Mouse (Mus musculus): ENCODE results near the gene Krtcap3. TPM values are rescaled to one million over a fixed set of nuclear protein-coding genes. Genes with fewer than 3 reads are reported as not detected.
A peak's percentile ranks its signal among the peaks of the same experiment; 100 is the strongest.

The Krtcap3 gene
- polyA plus RNA-seq, 1 experiment from 2014 or later: 3.4 TPM

DNA sequence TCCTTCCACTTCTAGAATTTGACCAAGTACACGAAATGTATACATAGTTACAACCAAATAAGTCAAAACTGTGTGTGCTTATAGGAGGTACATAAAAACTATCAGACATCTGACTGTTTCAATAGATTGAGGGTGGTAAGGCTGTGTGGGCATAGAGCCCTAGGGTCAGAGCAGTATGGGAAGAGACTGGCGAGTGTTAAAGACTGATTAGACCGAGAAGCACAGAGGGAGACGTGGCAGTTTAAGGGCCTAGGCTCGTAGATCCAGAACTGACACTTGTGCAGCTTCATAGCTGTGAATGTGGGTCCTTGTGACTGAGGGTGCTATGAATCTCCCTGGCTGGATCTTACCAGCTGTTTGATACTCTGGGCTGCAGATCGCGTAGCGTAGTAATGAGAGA, 3.4 kb downstream of the Krtcap3 start:
- peaks cover 91% of the 10 kb centered on the region for H3K36me3 ChIP-seq
- no peaks in the 10 kb centered on the region for H3K27me3 ChIP-seq
- 89% methylated on average over 8 of the region's 8 CpGs for WGBS
- no peak overlapping the region for H3K4me2 ChIP-seq (replicated peaks)
- ATAC-seq: no peak
- peaks cover 9% of the 10 kb centered on the region for H3K4me1 ChIP-seq (replicated peaks)
- H3K27ac ChIP-seq: no peak overlapping the region
- no peak overlapping the region for H3K9ac ChIP-seq (replicated peaks)
- H3K4me3 ChIP-seq (replicated peaks): no peak overlapping the region
- H3K9me3 ChIP-seq: no peaks in the 10 kb centered on the region

DNA sequence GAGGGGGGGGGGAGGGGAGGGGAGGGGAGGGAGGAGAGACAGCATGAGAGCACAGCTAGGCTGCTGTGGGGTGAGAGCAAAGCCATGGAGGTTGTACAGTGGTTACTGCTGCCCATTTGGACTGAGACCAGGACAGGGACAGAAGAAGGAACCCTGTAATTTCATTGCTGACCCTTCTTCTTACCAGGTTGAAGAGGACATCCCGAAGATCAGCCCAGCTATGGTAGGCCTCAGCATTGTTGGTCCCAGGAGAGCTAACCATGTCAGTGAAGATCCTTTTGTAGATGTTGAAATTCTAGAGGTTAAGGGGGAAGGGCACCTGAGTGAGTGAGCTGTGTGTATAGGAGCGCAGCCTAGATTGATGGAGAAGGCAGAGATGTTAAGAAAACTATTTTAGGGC, 3.9 kb downstream of the Krtcap3 start:
- 95% methylated on average over 2 of the region's 2 CpGs for WGBS
- Histone ChIP-seq H3K9me3 (no peaks in the 10 kb centered on the region), H3K4me3 (replicated peaks) (no peak overlapping the region), H3K36me3 (peaks cover 91% of the 10 kb centered on the region), H3K27ac (no peak overlapping the region), H3K4me1 (replicated peaks) (peaks cover 9% of the 10 kb centered on the region), H3K9ac (replicated peaks) (no peak overlapping the region), H3K4me2 (replicated peaks) (no peak overlapping the region), H3K27me3 (no peaks in the 10 kb centered on the region)
- no peak for ATAC-seq

DNA sequence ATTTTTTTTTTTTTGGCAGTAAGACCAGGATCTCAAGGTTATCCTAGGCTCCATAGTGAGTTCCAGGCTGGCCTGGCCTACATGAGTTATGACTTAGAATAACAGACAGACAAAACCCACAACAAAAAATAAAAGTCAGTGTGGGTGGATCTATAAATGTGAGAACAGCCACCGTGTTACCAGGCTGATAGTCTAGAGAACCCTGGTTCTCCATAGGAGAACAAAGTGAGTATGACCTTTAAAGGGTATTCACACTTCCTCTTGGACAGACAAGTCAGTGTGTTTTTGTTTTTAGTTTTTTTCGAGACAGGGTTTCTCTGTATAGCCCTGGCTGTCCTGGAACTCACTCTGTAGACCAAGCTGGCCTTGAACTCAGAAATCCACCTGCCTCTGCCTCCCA, 4.5 kb downstream of the Krtcap3 start:
- no peak overlapping the region for H3K27ac ChIP-seq
- ATAC-seq: no peak
- no peak overlapping the region for H3K4me2 ChIP-seq (replicated peaks)
- peaks cover 91% of the 10 kb centered on the region for H3K36me3 ChIP-seq
- H3K9me3 ChIP-seq: no peaks in the 10 kb centered on the region
- H3K9ac ChIP-seq (replicated peaks): no peak overlapping the region
- 81% methylated on average over 2 of the region's 2 CpGs for WGBS
- peaks cover 9% of the 10 kb centered on the region for H3K4me1 ChIP-seq (replicated peaks)
- no peak overlapping the region for H3K4me3 ChIP-seq (replicated peaks)
- no peaks in the 10 kb centered on the region for H3K27me3 ChIP-seq

DNA sequence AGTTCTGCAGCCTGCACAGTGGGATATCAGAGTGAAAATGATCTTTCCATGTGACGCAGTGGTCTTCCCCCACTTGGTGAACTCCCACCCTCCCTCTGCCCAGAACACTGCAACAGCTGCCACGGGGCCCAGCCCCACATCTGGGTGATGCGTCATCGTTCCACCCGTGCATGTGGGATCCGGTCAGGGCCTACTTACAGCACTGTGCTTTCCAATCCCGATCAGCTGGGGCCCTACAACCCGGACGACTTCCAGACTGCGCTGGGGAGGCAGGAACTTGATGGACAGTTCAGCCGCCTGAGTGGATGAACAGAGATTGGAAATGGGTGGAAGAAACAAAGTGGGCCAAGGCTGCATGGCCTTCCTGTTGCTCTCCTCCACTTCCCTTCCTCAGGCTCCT, 6.1 kb downstream of the Krtcap3 start:
- ATAC-seq: no peak
- peaks cover 91% of the 10 kb centered on the region for H3K36me3 ChIP-seq
- H3K27me3 ChIP-seq: no peaks in the 10 kb centered on the region

DNA sequence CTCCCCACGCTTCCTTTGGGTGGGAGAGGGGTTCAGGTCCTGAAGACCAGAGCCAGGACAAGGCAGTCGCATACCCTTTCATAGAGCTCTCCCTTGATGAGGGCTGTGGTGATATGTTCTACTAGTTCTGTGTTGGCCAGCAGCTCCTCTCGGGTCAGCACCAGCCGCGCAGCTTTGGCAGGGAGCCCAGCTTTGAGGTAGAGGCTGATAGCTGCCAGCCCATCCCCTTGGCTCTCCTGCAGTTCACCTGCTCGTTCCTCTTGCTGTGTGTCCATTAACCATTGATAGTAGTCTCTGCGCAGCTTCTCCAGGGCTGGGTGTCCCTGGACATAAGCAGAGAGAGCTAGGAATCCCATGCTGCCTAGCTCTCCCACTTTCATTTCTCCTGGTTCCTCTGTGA, 14.6 kb downstream of the Krtcap3 start:
- no peak overlapping the region for H3K27ac ChIP-seq
- peaks cover 96% of the 10 kb centered on the region for H3K36me3 ChIP-seq
- H3K4me2 ChIP-seq (replicated peaks): no peak overlapping the region
- no peak for ATAC-seq
- no peak overlapping the region for H3K9ac ChIP-seq (replicated peaks)
- no peaks in the 10 kb centered on the region for H3K27me3 ChIP-seq
- H3K4me3 ChIP-seq (replicated peaks): no peak overlapping the region
- WGBS: 91% methylated on average over 7 of the region's 7 CpGs
- H3K9me3 ChIP-seq: no peaks in the 10 kb centered on the region
- no peaks in the 10 kb centered on the region for H3K4me1 ChIP-seq (replicated peaks)

More for the DNA sequence above, 6.1 kb downstream of the Krtcap3 start:
- Histone ChIP-seq H3K27ac (no peak overlapping the region), H3K4me1 (replicated peaks) (no peaks in the 10 kb centered on the region), H3K9ac (replicated peaks) (no peak overlapping the region), H3K9me3 (no peaks in the 10 kb centered on the region), H3K4me2 (replicated peaks) (no peak overlapping the region), H3K4me3 (replicated peaks) (no peak overlapping the region)
- 92% methylated on average over 11 of the region's 11 CpGs for WGBS

DNA sequence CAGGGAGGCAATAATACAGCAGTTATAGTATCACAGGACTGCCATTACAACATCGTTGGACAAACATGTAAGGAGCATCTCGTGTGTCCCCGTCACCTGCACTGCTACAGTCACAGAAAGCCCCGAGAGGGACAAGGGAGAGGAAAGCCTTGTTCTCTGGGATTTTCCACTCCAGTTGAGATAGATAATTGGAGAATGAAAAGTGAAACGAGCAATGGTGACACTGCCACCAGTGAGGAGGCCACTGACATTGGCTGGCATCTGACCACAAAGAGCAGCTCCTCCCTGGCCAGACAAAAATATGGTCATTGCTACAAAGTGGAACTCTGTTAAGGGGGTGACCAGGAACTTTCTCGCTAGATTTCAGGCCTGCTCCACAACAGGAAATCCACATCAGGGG, 16.2 kb downstream of the Krtcap3 start:
- Histone ChIP-seq H3K9me3 (no peaks in the 10 kb centered on the region), H3K4me2 (replicated peaks) (no peak overlapping the region), H3K36me3 (peaks cover 93% of the 10 kb centered on the region), H3K27ac (no peak overlapping the region), H3K27me3 (no peaks in the 10 kb centered on the region), H3K4me3 (replicated peaks) (no peak overlapping the region), H3K9ac (replicated peaks) (no peak overlapping the region), H3K4me1 (replicated peaks) (no peaks in the 10 kb centered on the region)
- WGBS: 51% methylated on average over 6 of the region's 6 CpGs
- no peak for ATAC-seq

DNA sequence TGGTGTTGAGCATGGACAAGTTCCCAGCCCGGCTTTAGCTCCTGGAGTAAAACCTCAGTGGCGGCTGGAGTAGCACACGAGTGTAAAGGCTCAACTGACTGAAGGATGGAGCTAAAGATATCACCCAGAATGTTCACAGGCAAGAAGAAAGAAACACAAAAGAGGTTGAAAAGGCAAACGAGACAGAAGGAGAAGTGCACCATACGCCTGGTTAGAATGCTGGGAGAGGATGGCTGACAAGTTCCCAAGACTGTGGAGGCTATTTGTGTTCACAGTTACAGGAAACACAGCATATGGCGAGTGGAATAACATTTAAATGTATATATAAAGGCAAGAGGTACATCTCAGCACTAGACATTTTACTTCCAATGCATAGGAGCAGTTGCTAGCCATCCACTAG, 21.5 kb downstream of the Krtcap3 start:
- ATAC-seq: no peak
- Histone ChIP-seq H3K4me2 (replicated peaks) (no peak overlapping the region), H3K9me3 (no peaks in the 10 kb centered on the region), H3K36me3 (peaks cover 85% of the 10 kb centered on the region), H3K4me3 (replicated peaks) (no peak overlapping the region), H3K27ac (no peak overlapping the region), H3K9ac (replicated peaks) (no peak overlapping the region), H3K4me1 (replicated peaks) (no peaks in the 10 kb centered on the region), H3K27me3 (no peaks in the 10 kb centered on the region)
- 86% methylated on average over 6 of the region's 6 CpGs for WGBS

DNA sequence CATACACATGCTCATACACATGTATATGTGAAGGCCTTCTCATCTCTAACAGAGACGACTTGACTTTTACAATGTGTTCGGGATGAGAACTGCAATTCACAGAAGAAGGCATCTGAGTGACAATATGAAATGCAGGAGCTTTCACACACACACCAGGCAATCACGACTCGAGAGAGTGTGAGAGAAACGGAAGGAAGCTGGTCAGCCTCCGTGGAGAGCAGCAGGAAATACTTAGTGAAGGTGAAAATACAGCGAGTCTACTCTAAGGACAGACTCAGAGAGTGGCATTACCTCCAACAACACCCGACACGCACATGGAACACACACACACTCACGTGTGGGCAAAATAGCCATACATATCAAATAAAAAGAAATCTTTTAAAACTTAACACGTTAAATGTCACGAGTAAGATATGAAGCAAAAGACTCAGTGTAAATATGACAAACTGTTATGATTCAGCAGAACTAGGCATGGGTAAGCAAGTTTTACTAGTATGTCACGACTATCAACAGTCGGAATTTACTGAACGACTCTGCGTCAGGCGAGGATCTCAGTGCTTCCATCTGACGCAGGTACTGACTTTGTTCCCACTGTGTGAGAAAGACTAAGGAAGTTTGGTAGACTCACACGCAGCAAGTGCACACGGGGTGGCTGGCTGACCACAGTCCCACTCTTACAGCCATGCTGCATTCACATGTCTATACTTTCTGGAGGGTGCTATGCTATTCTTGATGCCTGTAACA, 27.9 kb downstream of the Krtcap3 start:
- no peak overlapping the region for H3K4me2 ChIP-seq (replicated peaks)
- H3K4me1 ChIP-seq (replicated peaks): no peaks in the 10 kb centered on the region
- no peak for ATAC-seq
- no peak overlapping the region for H3K9ac ChIP-seq (replicated peaks)
- 92% methylated on average over 20 of the region's 20 CpGs for WGBS
- H3K4me3 ChIP-seq (replicated peaks): no peak overlapping the region
- no peak overlapping the region for H3K27ac ChIP-seq
- H3K9me3 ChIP-seq: no peaks in the 10 kb centered on the region
- H3K27me3 ChIP-seq: no peaks in the 10 kb centered on the region
- peaks cover 94% of the 10 kb centered on the region for H3K36me3 ChIP-seq

DNA sequence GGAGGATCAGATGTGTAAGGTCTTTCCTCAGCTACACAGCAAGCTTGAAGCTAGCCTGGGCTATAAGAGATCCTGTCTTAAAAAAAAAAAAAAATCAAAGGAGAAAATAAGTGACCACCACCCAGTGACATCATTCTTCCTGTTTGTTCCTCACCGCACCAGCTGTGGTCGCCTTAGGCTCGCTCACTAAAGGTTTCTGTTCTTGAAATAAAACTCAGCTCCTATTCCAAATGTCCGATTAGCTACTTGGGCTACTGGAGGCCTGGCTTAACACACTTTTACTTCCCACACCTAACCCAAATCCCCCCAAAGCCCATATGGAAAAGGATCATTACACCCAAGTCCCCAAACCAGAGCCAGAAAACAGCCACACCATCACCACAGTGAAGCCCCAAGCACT, 36.7 kb downstream of the Krtcap3 start:
- no peak overlapping the region for H3K4me2 ChIP-seq (replicated peaks)
- H3K27me3 ChIP-seq: no peaks in the 10 kb centered on the region
- no peak overlapping the region for H3K4me3 ChIP-seq (replicated peaks)
- H3K4me1 ChIP-seq (replicated peaks): peaks cover 21% of the 10 kb centered on the region
- H3K9ac ChIP-seq (replicated peaks): no peak overlapping the region
- no peak for ATAC-seq
- H3K27ac ChIP-seq: no peak overlapping the region
- H3K9me3 ChIP-seq: no peaks in the 10 kb centered on the region
- peaks cover 42% of the 10 kb centered on the region for H3K36me3 ChIP-seq
- 90% methylated on average over 4 of the region's 4 CpGs for WGBS

DNA sequence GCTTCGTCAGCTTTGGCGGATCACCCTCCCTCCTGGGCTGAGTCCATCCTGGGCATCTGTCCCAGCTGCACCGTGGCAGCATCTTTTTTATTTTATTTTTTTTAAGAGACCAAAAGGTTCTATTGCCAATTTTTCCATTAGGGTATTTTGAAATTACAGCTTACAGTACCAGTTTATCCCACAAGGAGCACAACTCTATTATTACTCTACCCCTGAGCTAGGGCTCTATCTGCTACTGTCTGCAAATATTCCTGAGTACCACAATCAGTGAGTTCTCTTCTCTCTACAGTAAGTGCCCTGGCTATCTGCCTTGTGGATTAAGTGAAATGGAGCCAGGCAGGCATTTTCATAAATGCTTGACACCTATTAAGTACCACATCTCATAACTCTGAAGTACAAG, 37.2 kb downstream of the Krtcap3 start:
- ATAC-seq: no peak
- peaks cover 25% of the 10 kb centered on the region for H3K4me1 ChIP-seq (replicated peaks)
- WGBS: 86% methylated on average over 3 of the region's 3 CpGs
- H3K4me2 ChIP-seq (replicated peaks): no peak overlapping the region
- no peak overlapping the region for H3K27ac ChIP-seq
- H3K27me3 ChIP-seq: no peaks in the 10 kb centered on the region
- H3K9ac ChIP-seq (replicated peaks): no peak overlapping the region
- H3K4me3 ChIP-seq (replicated peaks): no peak overlapping the region
- H3K9me3 ChIP-seq: no peaks in the 10 kb centered on the region
- peaks cover 42% of the 10 kb centered on the region for H3K36me3 ChIP-seq

DNA sequence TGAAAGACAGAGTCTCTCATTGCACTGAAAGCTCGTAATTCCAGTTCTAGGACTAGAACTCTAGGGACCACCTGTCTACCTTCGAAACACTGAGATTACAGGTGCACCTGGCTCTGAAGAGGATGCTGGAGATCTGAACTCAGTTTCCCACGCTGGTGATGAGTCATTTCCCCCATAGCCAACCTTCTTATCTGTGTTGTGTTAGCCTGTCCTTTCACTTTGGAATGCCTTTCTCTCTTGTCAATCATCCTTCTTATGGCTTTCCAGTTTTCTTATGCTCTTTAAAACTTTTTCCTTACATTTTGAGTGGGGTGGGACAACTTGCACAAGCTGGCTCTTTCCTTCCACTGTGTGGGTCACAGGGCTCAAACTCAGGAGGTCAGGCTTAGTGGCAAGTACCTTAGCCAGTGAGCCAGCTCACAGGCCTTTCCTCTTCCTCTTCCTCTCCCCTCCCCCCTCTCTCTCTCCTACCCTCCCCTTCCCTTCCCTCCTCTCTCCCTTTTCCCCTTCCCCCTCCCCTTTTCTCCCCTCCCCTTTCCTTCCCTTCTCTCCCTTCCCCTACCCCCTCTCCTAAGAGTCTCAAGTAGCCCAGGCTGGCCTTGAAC, 38.2 kb downstream of the Krtcap3 start:
- no peak for ATAC-seq
- Histone ChIP-seq H3K27me3 (no peaks in the 10 kb centered on the region), H3K4me2 (replicated peaks) (peak overlapping the region; percentile 84), H3K27ac (no peak overlapping the region), H3K9me3 (no peaks in the 10 kb centered on the region), H3K4me1 (replicated peaks) (peaks cover 35% of the 10 kb centered on the region), H3K36me3 (peaks cover 33% of the 10 kb centered on the region), H3K9ac (replicated peaks) (no peak overlapping the region), H3K4me3 (replicated peaks) (0 out of 2 replicates have a peak overlapping the region, but pooled peaks have one; percentile 53)
- 86% methylated on average over 3 of the region's 3 CpGs for WGBS

DNA sequence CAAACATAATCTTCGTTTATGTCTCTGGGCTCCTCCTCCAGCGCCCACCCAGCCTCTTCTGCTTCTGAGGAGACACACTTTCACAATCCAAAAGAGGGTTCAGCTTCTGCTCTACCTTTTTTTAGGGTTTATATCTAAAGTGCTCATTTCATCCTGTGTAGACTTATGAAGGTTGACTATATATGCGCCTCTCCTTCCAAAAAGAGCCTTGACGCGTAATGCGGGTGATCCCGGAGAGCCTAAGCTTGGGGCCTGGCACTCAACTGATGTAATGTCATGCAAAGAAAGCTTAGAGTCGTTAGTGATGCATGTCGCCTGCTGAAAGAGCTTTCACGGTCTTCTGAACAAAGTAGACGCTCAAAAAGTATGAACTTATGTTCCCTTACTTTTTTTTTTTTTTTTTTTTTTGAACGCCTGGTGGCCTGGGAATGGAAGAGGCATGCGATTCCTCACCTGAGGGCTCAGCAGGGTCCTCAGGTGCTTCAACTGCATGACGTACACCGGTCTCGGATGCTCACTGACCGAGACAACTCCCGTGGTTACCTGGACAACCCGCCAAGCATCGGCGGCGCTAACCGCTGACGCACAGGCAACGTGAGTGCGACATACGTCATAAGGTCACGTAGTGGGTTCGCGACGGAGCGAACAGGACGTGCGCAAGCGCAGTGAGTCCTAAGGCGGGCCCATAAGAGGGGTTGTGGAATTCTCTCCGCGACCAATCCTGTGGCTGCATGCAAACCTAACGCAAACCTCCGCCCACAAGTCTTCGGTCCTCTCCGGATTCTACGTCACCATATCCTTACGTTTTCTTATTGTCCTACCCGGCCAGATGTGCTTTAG, 39.2 kb downstream of the Krtcap3 start, which contains the start of gene Ift172:
Ift172 (minus strand) TSS at position 596 of the 840 bp plus-strand sequence.
- Histone ChIP-seq H3K4me3 (replicated peaks) (peak within 1 kb of the TSS; percentile 53), H3K36me3 (peaks cover 23% of the 10 kb centered on the region), H3K9me3 (no peaks in the 10 kb centered on the region), H3K27me3 (no peaks in the 10 kb centered on the region), H3K27ac (peak within 1 kb of the TSS; percentile 87), H3K4me2 (replicated peaks) (peak within 1 kb of the TSS; percentile 84), H3K9ac (replicated peaks) (peak within 1 kb of the TSS; percentile 66), H3K4me1 (replicated peaks) (peaks cover 40% of the 10 kb centered on the region)
- peak; percentile 90 for ATAC-seq
- WGBS: 2% methylated on average over 45 of the region's 45 CpGs
